Mouse (Mus musculus) cortical plate, adult 2 months (tissue): ENCODE measurements around the gene Emc8.

ENCODE experiments used
- CTCF ChIP-seq: fragments of 200-500 bp; IDR thresholded peaks from 2 replicates; pipeline ENCODE4 v1.5.1; 2011; ENCODE audit warnings: mild to moderate bottlenecking, control low read depth, low read length; ENCODE audit not compliant: insufficient read depth; ENCODE audit errors: extremely low read depth
- POLR2A ChIP-seq: fragments of 200-500 bp; IDR thresholded peaks from 2 replicates; pipeline ENCODE4 v1.6.1; 2011; ENCODE audit warnings: mild to moderate bottlenecking, low read length, control low read depth; ENCODE audit not compliant: insufficient read depth; ENCODE audit errors: extremely low read depth

DNA sequence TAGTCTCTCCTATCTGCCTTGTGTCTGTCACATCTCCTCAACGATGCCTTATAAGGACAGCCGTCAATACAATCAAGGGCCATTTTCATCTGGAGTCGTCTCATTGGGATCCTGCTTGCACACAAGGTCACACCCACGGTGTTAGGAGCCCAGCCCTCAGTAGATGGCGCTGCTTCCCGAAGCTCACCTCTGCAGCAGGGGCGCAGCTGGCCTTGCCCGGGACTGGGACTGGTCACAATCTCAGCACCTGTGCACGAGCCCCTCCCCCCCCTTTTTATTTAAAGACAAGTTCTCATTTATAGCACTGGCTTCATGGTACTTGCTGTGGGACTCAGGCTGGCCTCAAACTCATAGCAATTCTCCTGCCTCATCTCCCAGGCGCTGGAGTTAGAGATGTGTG lies 15.2 kb upstream of the Emc8 start:
- peak; percentile 56 for TF ChIP-seq CTCF
- TF ChIP-seq POLR2A = no peak
